Mouse (Mus musculus): ENCODE results near the gene Tead1.

- no peak for TF ChIP-seq CTCF (IDR thresholded peaks at IDR 0.05; ENCODE audit: low read depth)
- TF ChIP-seq EP300 (IDR thresholded peaks at IDR 0.05; ENCODE audit: low read depth), result no peak
These were observed 217.2 kb downstream of the Tead1 start for GRCm38 (mm10) chr7:112896363-112896762.
